Mouse (Mus musculus): ENCODE results near the gene Olfr455. TPM values are rescaled to one million over a fixed set of nuclear protein-coding genes. Genes with fewer than 3 reads are reported as not detected.

Gene Olfr455
- total and polyA plus RNA-seq, 2 experiments, result not detected

DNA sequence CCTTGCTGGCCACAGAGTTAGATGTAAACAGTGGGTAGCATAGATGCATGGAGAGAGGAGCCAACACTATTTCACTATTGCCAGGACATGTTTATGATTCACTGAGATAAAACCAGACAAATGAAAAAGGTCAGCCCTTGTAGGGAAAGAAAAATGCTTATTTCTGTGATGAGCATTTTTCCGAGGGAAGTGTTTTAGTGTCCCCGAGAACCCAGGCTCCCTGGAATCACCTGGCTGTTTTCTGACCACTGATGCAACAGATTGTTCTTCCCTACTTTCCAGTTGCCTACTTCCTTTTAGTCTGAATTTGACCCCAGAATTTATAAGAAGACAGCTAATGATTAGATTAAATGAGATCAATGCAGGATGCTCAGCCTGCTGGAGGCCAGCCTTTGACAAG, 1.2 kb downstream of the Olfr455 start:
- WGBS, result 88% methylated on average over 2 of the region's 2 CpGs
- DNase-seq (ENCODE audit: extremely low read depth, low read depth, low spot score), result no peak
- no peaks in the 10 kb centered on the region for H3K79me2 ChIP-seq (ENCODE audit: control insufficient read depth, insufficient read depth, low read length)
- no peak overlapping the region for H3K9ac ChIP-seq (ENCODE audit: low read depth, low read length)
- H3K4me1 ChIP-seq (ENCODE audit: control insufficient read depth, insufficient read depth, low read length), result no peaks in the 10 kb centered on the region
- no peaks in the 10 kb centered on the region for H3K36me3 ChIP-seq (ENCODE audit: control insufficient read depth, insufficient read depth, low read length)
- no peak overlapping the region for H3K27ac ChIP-seq (replicated peaks; ENCODE audit: insufficient read depth, low read depth, low read length)
- H3K4me3 ChIP-seq (ENCODE audit: insufficient read depth, low read depth, low read length), result no peak overlapping the region
- no peaks in the 10 kb centered on the region for H3K27me3 ChIP-seq (ENCODE audit: control insufficient read depth, insufficient read depth, low read length)
- TF ChIP-seq POLR2A (IDR thresholded peaks at IDR 0.05; ENCODE audit: extremely low read depth, insufficient read depth, low read length) (no peak), CTCF (IDR thresholded peaks at IDR 0.05; ENCODE audit: low read depth, low read length) (no peak)

DNA sequence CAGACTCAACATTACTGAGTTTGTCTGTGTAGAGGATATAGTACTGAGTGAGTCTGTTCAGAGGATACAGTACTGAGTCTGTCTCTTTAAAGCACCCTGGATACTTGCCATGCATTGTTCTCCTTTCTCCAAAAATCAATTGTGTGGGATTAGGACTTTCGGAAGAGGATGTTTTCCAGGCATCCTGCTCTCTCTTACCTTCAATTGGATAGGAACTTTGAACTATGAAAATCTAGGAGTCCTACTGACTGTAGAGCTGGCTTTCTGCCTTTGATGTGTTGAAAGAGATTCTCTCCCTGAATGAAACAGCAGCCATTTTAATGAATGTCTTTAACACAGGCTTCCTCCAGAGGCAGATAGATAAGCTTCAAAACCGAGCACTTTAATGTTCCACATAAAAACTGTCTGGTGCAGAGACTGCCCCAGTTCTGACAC, 1.9 kb downstream of the Olfr455 start:
- H3K4me1 ChIP-seq (ENCODE audit: control insufficient read depth, insufficient read depth, low read length), result no peaks in the 10 kb centered on the region
- no peak for TF ChIP-seq POLR2A (IDR thresholded peaks at IDR 0.05; ENCODE audit: extremely low read depth, insufficient read depth, low read length)
- no peak for TF ChIP-seq CTCF (IDR thresholded peaks at IDR 0.05; ENCODE audit: low read depth, low read length)
- H3K36me3 ChIP-seq (ENCODE audit: control insufficient read depth, insufficient read depth, low read length), result no peaks in the 10 kb centered on the region
- H3K27ac ChIP-seq (replicated peaks; ENCODE audit: insufficient read depth, low read depth, low read length), result no peak overlapping the region
- H3K9ac ChIP-seq (ENCODE audit: low read depth, low read length), result no peak overlapping the region
- H3K79me2 ChIP-seq (ENCODE audit: control insufficient read depth, insufficient read depth, low read length), result no peaks in the 10 kb centered on the region
- whole genome bisulfite sequencing, result 41% methylated on average over 2 of the region's 2 CpGs
- DNase-seq (ENCODE audit: extremely low read depth, low read depth, low spot score), result no peak
- H3K27me3 ChIP-seq (ENCODE audit: control insufficient read depth, insufficient read depth, low read length), result no peaks in the 10 kb centered on the region
- no peak overlapping the region for H3K4me3 ChIP-seq (ENCODE audit: insufficient read depth, low read depth, low read length)

DNA sequence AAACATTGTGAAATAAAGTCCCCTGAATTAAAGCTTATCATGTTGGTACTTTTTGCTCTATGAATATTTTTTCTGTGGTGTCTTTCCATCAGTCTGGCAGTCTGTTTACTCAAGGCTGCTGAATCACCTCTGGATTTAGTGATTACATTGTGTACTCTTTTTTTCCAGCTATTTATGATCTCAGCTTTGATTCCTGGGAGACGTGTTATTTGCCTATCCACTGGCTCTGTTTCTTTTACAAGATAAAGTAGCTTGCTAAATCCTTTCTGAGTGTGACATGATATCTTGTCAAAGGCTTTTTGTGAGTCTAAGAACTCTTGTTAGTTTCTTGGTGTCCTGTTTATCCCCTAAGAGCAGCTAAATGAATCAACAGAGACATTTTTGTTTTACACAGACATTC, 2.5 kb downstream of the Olfr455 start:
- no peak for TF ChIP-seq POLR2A (IDR thresholded peaks at IDR 0.05; ENCODE audit: extremely low read depth, insufficient read depth, low read length)
- TF ChIP-seq CTCF (IDR thresholded peaks at IDR 0.05; ENCODE audit: low read depth, low read length), result no peak
- WGBS, result 30% methylated on average over 1 of the region's 1 CpGs
- Histone ChIP-seq H3K79me2 (ENCODE audit: control insufficient read depth, insufficient read depth, low read length) (no peaks in the 10 kb centered on the region), H3K4me1 (ENCODE audit: control insufficient read depth, insufficient read depth, low read length) (no peaks in the 10 kb centered on the region), H3K27ac (replicated peaks; ENCODE audit: insufficient read depth, low read depth, low read length) (no peak overlapping the region), H3K27me3 (ENCODE audit: control insufficient read depth, insufficient read depth, low read length) (no peaks in the 10 kb centered on the region), H3K36me3 (ENCODE audit: control insufficient read depth, insufficient read depth, low read length) (no peaks in the 10 kb centered on the region), H3K9ac (ENCODE audit: low read depth, low read length) (no peak overlapping the region), H3K4me3 (ENCODE audit: insufficient read depth, low read depth, low read length) (no peak overlapping the region)
- DNase-seq (ENCODE audit: extremely low read depth, low read depth, low spot score), result no peak

DNA sequence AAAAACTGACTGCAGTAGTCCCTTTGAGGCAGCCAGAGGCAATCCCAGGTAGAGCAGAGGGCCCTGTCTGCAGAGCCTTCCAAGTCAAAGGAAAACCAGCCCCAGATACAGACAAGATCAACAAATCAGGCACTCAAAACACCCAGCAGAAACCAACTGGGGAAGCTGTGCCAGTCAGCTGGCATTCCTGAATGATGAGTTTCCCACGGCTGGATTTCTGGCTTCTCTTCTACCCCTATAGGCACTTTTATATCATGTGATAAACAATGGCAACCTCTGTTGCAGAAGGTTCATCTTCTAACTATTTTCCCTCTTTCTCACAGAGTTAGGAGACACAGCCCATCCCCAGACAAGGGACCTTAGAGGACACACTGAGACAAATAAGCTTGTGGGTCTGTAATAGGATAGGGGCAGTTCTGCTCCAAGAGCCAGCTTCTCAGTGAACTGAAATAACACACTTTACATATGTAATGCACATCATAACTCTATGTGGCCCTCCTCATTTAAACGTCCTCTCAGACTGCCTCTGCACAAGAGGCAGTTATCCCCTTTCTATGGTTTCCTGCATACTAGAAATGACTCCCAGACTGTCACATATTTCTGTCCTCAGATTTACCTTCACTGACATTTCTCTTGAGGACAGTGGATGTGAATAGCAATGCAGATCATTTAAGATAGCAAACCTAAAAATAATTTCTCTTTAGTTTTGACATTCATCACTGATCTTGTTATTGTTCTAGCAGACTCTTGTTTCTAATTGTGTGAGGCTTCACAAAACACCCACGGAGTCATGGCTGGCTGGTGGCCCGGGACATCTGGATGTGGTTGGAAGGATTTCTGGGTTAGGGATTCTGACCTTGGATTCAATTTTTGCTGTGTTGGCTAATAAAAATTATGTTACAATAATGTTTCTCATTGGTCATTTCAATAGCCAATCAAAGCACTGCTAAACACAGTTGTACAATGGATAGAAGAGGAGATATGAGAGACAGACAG, 5.1 kb downstream of the Olfr455 start:
- 70% methylated on average over 4 of the region's 4 CpGs for WGBS
- no peak overlapping the region for H3K27ac ChIP-seq (replicated peaks; ENCODE audit: insufficient read depth, low read depth, low read length)
- no peak for DNase-seq (ENCODE audit: extremely low read depth, low read depth, low spot score)

GRCm38 (mm10) chr6:42540681-42541080, 6.7 kb downstream of the Olfr455 start:
- Histone ChIP-seq H3K4me1 (ENCODE audit: control insufficient read depth, insufficient read depth, low read length) (no peaks in the 10 kb centered on the region), H3K27ac (replicated peaks; ENCODE audit: insufficient read depth, low read depth, low read length) (no peak overlapping the region), H3K36me3 (ENCODE audit: control insufficient read depth, insufficient read depth, low read length) (no peaks in the 10 kb centered on the region), H3K4me3 (ENCODE audit: insufficient read depth, low read depth, low read length) (no peak overlapping the region), H3K79me2 (ENCODE audit: control insufficient read depth, insufficient read depth, low read length) (no peaks in the 10 kb centered on the region), H3K9ac (ENCODE audit: low read depth, low read length) (no peak overlapping the region), H3K27me3 (ENCODE audit: control insufficient read depth, insufficient read depth, low read length) (no peaks in the 10 kb centered on the region)
- DNase-seq (ENCODE audit: extremely low read depth, low read depth, low spot score), result no peak
- TF ChIP-seq CTCF (IDR thresholded peaks at IDR 0.05; ENCODE audit: low read depth, low read length), result no peak
- no peak for TF ChIP-seq POLR2A (IDR thresholded peaks at IDR 0.05; ENCODE audit: extremely low read depth, insufficient read depth, low read length)
- 86% methylated on average over 1 of the region's 1 CpGs for WGBS

More for the DNA sequence above, 5.1 kb downstream of the Olfr455 start:
- H3K4me3 ChIP-seq (ENCODE audit: insufficient read depth, low read depth, low read length), result no peak overlapping the region
- TF ChIP-seq POLR2A (IDR thresholded peaks at IDR 0.05; ENCODE audit: extremely low read depth, insufficient read depth, low read length) (no peak), CTCF (IDR thresholded peaks at IDR 0.05; ENCODE audit: low read depth, low read length) (no peak)
- no peak overlapping the region for H3K9ac ChIP-seq (ENCODE audit: low read depth, low read length)
- H3K36me3 ChIP-seq (ENCODE audit: control insufficient read depth, insufficient read depth, low read length), result no peaks in the 10 kb centered on the region
- H3K4me1 ChIP-seq (ENCODE audit: control insufficient read depth, insufficient read depth, low read length), result no peaks in the 10 kb centered on the region
- H3K79me2 ChIP-seq (ENCODE audit: control insufficient read depth, insufficient read depth, low read length), result no peaks in the 10 kb centered on the region
- no peaks in the 10 kb centered on the region for H3K27me3 ChIP-seq (ENCODE audit: control insufficient read depth, insufficient read depth, low read length)

DNA sequence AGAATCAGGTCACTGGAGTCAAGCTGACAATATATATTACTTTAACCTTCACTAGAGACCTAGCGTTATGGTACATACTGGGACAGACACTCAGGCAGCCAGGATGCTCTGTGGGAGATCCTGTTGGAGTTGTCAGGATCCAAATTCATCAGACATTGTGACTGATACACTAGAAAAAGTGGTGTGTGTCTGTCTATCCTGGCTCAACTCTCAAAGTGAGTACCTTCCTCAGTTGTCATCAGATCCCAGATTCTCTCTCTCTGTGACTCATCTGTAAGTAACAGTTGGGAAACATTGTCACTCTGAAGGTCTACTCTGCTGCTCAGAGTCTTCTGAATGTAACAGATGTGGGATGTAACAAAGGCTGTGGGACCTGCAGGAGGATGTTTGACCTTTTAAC, 7.7 kb downstream of the Olfr455 start:
- Histone ChIP-seq H3K36me3 (ENCODE audit: control insufficient read depth, insufficient read depth, low read length) (no peaks in the 10 kb centered on the region), H3K4me3 (ENCODE audit: insufficient read depth, low read depth, low read length) (no peak overlapping the region), H3K4me1 (ENCODE audit: control insufficient read depth, insufficient read depth, low read length) (no peaks in the 10 kb centered on the region), H3K79me2 (ENCODE audit: control insufficient read depth, insufficient read depth, low read length) (no peaks in the 10 kb centered on the region), H3K27ac (replicated peaks; ENCODE audit: insufficient read depth, low read depth, low read length) (no peak overlapping the region), H3K9ac (ENCODE audit: low read depth, low read length) (no peak overlapping the region), H3K27me3 (ENCODE audit: control insufficient read depth, insufficient read depth, low read length) (no peaks in the 10 kb centered on the region)
- WGBS, result 86% methylated on average over 1 of the region's 1 CpGs
- no peak for TF ChIP-seq POLR2A (IDR thresholded peaks at IDR 0.05; ENCODE audit: extremely low read depth, insufficient read depth, low read length)
- TF ChIP-seq CTCF (IDR thresholded peaks at IDR 0.05; ENCODE audit: low read depth, low read length), result no peak
- DNase-seq (ENCODE audit: extremely low read depth, low read depth, low spot score), result no peak

All from liver, adult 2 months (tissue).